Mouse (Mus musculus): ENCODE results near the gene Dock4.

The Dock4 gene

DNA sequence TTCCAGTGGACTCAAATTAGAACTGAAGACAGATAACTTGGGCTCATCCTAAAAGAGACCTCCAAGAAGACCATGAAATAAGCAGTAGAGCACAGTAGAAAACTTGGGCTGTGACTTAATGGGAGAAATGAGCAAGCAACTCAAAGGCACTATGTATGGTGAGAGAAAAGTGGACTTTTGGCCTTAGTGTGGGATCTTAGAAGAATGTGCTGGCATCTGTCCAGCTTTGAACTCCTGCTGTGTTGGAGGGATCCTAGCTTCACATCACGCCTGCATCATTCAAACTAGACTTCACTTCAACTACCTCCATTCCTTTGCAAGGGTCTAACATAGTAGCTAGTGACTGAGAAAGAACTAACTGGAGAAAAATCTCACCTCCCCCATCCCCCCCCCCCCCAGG lies 443.1 kb downstream of the Dock4 start:
- peak in 1 of 2 experiments; percentile 17 for DNase-seq

DNA sequence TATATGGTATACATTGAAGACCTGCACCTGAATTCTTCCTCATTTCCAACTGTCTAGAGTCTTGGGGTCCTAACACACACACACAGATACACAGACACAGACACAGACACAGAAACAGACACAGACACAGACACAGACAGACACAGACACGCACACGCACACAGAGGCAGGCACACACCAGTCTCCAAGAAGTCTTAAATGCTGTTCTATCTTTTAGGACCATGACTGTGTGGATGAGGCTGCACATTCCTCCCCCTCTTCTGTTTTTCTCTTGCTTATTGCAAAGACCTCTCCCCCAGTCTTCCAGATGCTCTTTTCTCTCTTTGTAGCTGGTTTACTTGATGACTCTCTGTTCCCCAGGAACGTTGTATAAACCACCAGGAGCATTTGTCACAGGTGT lies 443.8 kb downstream of the Dock4 start:
- DNase-seq = no peak

DNA sequence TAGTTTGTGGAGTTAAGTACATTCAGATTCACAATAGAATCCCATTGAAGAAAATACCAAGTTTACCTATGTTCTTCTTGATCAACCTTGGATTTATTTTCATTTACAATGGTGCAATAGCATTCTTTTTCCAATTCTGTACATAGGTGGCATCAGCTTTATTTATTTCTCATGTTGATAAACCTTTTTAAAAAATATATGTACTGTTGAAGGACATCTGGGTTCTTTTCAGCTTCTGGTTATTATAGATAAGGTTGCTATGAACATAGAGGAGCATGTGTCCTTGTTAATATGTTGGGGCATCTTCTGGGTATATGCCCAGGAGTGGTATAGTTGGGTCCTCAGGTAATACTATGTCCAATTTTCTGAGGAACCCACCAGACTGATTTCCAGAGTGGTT lies 445.4 kb downstream of the Dock4 start:
- no peak for DNase-seq

DNA sequence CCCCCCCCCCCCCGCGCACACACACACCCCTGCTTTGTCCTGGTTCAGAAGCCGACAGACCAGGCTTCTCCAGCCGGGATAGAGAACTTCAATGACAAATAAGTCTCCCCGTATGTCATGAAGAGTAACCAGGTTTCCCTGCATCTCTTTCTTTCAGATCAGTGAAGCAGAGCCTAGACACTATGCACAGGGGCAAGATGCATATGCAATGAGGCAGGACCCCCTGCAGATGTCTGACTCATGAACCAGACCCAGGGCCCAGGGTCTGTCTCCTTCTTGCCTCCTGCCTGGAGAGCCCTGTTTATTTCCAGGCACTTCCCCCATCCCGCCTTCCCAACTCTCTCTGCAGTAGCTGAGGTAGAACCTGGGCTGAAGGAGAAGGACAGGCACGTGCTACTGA lies 448.0 kb downstream of the Dock4 start:
- no peak for DNase-seq

DNA sequence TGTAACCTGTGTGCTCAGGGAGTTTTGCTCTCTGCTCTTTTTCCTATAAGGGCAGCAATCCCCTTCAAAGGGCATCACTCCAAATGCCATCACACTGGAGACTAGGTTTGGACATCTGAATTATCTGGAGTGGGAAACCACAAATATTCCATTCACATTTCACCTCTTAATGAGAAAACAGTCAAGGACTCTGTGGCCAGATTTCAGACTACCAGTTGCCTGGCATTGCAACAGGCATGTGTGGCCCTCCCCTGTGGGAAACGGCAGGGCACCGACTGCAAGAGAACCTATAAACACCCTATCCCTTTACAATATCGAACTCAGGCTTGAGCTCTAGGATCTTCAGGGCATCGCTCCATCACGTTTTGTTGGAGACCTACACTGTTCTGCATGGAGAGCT lies 448.9 kb downstream of the Dock4 start:
- DNase-seq = no peak

Measured in cerebellum, postnatal 10 days (tissue).